Mouse (Mus musculus) macrophage (primary cell): ENCODE results near the gene Btbd7. TPM values are rescaled to one million over a fixed set of nuclear protein-coding genes. Genes with fewer than 3 reads are reported as not detected.

Experiments
- H3K27ac ChIP-seq: fragments of 350-480 bp; formaldehyde crosslinking; 2 replicates; pipeline ENCODE4 v1.9.0; 2021
- H3K36me3 ChIP-seq: fragments of 350-480 bp; formaldehyde crosslinking; 2 replicates; pipeline ENCODE4 v1.9.0; 2021; ENCODE audit errors: inconsistent target
- H3K4me3 ChIP-seq: fragments of 350-480 bp; formaldehyde crosslinking; 2 replicates; pipeline ENCODE4 v1.9.0; 2021; ENCODE audit errors: inconsistent target
- H3K79me2 ChIP-seq: fragments of 350-480 bp; formaldehyde crosslinking; 2 replicates; pipeline ENCODE4 v1.9.0; 2021; ENCODE audit errors: inconsistent target
- WGBS: methylation state at CpG from one replicate; pipeline ENCODE4 v1.1.7; 2026; ENCODE audit warnings: inconsistent platforms; ENCODE audit not compliant: missing documents; 5-methylcytosine and 5-hydroxymethylcytosine counted together
- polyA plus RNA-seq: library from polyadenylated mRNA; stranded (reverse); fragments of 250-400 nt; gene quantifications from 3 replicates; pipeline ENCODE4 v1.2.4, GENCODE M21; 2018; ENCODE audit warnings: inconsistent platforms

Btbd7 gene
- polyA plus RNA-seq, 1 experiment from 2014 or later: 8.2 TPM

DNA sequence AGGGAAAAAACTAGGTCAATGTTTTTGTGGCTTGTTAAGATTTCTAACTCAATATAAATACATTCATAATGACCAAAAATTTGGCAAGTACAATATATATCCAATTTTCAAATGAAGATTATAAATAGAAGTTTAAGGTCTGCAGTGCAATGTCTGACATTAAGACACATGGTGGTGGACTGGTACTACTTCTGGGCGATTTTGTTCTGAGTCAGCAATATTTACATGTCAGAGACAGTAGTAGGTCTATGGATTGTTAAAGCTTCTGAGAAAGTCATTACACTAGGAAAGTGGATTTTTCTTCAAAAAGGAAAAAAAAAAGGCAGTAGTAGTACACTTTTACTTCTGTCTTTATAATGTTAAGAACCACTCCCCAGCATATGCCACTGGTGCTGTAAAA is 46.4 kb downstream of the Btbd7 start:
- Histone ChIP-seq H3K4me3 (no peak overlapping the region), H3K79me2 (no peaks in the 10 kb centered on the region), H3K27ac (no peak overlapping the region), H3K36me3 (0 out of 2 replicates have a peak, but pooled peaks cover 7% of the 10 kb centered on the region)
- 89% methylated on average over 1 of the region's 1 CpGs for WGBS

DNA sequence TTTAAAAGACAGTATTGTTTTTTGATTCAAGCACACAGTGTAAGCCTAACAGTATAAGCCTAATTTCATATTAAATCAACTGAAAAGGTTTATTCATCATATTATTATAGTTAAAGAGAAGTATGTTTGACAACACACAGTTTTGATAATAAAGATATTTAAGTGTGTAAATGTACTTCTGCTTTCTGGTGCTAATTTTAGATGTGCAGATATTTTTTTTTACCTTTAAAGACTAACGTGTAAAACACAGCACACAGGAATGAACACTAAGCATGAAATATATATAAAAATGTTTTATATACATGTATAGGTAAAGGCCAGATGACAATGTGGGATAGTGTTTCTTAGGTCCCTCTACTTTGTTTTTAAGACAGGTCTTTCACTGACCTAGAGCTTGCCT is 51.2 kb downstream of the Btbd7 start:
- Histone ChIP-seq H3K79me2 (no peaks in the 10 kb centered on the region), H3K4me3 (no peak overlapping the region), H3K36me3 (no peaks in the 10 kb centered on the region), H3K27ac (no peak overlapping the region)
- 7% methylated on average over 1 of the region's 1 CpGs for WGBS

DNA sequence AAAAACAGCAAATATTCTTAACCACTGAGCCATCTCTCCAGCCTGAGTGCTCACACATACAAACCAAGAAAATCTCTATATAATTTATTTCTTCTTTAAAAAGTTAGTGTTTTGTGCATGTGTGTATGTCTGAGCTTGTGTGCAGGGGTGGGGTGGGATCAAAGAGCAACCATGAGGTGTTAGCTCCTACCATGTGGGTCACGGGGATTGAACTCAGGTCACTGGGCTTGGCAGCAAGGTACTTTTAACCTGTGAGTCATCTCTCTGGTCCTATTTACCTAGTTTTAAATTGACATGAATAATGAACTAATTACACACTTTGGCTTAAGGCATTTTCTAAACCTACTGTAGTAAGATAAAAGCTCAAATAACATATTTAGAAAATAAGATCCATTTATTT is 51.9 kb downstream of the Btbd7 start:
- no peak overlapping the region for H3K4me3 ChIP-seq
- H3K36me3 ChIP-seq: no peaks in the 10 kb centered on the region
- no peaks in the 10 kb centered on the region for H3K79me2 ChIP-seq
- H3K27ac ChIP-seq: no peak overlapping the region
- WGBS: 100% methylated on average over 1 of the region's 1 CpGs

DNA sequence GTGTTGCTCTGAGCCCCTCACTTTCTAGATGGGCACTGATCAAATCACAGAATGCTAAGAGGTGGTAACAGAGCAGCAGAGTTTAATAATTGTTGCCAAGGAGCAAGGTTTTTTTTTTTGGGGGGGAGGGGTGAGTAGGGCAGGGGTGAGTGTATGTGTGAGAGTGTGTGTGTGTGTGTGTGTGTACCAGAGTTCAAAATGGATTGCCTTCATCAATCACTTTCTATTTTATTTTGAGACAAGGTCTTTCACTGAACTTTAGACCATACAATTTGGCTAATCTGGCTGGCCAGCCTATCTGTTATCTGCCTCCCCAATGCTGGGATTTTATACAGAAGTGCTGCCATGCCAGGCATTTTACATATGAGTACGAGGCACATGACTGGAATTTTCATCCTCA is 63.4 kb downstream of the Btbd7 start:
- H3K79me2 ChIP-seq: no peaks in the 10 kb centered on the region
- H3K4me3 ChIP-seq: no peak overlapping the region
- H3K36me3 ChIP-seq: peaks cover 27% of the 10 kb centered on the region
- 88% methylated on average over 1 of the region's 1 CpGs for WGBS
- H3K27ac ChIP-seq: no peak overlapping the region

DNA sequence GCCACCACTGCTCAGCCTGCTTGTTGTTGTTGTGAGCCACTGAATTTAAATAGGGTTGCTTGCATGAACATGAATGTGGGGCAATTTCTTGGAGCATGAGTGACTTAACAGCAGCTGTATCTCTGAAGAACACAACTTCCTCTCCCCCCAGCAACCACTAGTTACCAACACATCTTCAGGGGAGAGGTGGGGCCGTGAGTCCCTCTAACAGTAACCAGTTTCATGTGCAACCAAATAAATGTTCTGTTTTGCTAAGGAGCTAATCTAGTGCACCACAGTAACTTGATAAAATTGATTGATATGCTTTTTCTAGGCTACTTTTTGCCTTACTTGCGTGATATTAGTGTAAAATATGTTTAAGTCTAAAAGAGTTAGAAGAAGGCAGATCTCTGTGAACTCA is 78.7 kb downstream of the Btbd7 start:
- Histone ChIP-seq H3K36me3 (0 out of 2 replicates have a peak, but pooled peaks cover 4% of the 10 kb centered on the region), H3K27ac (no peak overlapping the region), H3K4me3 (no peak overlapping the region), H3K79me2 (no peaks in the 10 kb centered on the region)
- 77% methylated on average over 2 of the region's 2 CpGs for WGBS

DNA sequence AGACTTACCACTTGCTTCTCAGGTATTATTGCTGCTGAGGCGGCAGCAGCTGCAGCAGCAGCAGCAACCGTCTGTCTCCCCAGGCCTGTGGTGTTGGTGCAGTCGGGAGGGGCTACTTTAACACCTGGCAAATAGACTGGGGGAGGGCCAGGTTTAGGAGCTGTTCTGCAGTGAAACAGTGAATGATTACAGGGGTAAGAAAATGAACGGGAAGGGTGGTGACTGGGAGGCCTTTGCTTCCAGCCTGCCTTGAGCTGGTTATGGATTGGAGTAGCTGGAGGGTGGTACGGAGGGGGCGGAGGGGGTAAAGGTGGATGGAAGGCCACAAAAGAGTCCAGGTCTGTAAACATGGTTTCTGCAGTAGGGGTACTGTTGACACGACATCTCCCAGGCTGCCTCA is 90.3 kb downstream of the Btbd7 start:
- Histone ChIP-seq H3K79me2 (no peaks in the 10 kb centered on the region), H3K36me3 (peaks cover 73% of the 10 kb centered on the region), H3K27ac (no peak overlapping the region), H3K4me3 (no peak overlapping the region)
- 95% methylated on average over 7 of the region's 7 CpGs for WGBS

DNA sequence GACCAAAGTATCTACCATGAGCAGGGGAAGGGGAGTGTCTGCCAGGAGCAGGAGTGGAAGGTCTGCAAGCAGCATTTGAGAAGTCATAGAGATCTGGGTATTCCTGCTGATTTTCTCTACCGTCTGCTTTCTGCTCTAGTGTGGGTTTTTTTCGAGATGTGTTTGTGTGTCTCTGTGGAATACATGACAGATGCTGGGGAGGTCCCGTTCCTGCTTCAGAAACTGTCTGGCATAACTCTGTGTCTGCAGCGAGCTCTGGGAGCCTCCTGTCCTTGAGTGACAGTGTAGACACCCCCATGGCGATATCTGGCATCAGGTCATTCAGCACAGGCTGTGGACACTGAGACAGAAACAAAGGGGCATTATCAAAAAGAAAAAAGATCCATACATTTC is 92.7 kb downstream of the Btbd7 start:
- Histone ChIP-seq H3K36me3 (peaks cover 52% of the 10 kb centered on the region), H3K27ac (no peak overlapping the region), H3K79me2 (no peaks in the 10 kb centered on the region), H3K4me3 (no peak overlapping the region)
- 94% methylated on average over 5 of the region's 5 CpGs for WGBS

DNA sequence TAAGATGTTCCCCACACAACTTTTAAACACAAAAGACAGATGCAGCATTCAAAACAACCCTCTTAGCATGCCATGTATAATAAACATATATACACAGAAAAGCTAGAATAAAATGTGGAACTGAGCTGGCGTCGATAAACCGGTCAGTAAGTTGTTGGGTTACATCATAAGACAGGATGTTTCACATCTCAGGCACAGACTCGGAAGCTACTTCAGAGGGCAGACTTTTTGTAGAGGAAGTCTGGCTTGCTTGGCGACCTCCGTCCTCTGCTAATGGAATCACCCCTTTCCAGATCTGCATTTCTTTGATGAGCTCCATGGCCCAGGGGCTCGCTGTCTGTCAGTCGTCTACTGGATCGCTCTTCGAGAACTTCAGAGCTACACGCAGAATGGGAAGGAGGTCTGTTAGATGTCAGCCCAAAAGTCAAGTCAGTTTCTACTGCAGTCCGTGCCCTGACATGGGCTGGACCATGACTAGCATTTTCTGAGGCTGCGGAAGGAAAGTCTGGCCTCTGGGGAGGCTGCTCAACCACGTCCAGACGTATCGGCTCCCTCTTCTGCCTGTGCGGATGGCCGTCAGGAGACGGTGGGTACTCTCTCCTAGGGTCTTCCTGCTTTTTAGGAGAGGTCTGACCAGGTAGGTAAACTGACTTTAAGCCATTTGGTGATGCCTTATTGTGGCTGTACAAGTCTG is 93.2 kb downstream of the Btbd7 start:
- peaks cover 47% of the 10 kb centered on the region for H3K36me3 ChIP-seq
- no peak overlapping the region for H3K27ac ChIP-seq
- no peak overlapping the region for H3K4me3 ChIP-seq

DNA sequence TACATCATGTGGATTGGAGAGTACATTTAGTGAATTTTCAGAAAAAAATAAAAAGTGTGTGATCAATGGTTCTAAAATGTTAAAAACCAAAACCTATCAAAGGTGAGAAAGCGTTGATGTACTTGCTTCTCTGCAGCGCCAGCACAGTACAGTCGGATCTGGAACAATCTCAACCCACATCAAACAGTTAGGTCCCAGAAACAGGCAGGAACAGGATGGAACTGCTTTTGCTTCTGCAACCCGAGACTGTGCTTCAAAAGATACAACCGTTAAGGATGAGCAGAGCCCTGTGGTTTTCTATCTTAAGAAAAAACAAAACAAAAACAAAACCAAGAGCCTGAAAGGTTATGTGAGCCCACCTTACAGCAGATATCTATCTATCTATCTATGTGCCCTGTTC is 95.4 kb downstream of the Btbd7 start:
- no peak overlapping the region for H3K4me3 ChIP-seq
- 94% methylated on average over 5 of the region's 5 CpGs for WGBS
- no peak overlapping the region for H3K27ac ChIP-seq
- H3K36me3 ChIP-seq: peaks cover 28% of the 10 kb centered on the region
- no peaks in the 10 kb centered on the region for H3K79me2 ChIP-seq

More for the DNA sequence above, 93.2 kb downstream of the Btbd7 start:
- H3K79me2 ChIP-seq: no peaks in the 10 kb centered on the region
- 71% methylated on average over 19 of the region's 19 CpGs for WGBS

DNA sequence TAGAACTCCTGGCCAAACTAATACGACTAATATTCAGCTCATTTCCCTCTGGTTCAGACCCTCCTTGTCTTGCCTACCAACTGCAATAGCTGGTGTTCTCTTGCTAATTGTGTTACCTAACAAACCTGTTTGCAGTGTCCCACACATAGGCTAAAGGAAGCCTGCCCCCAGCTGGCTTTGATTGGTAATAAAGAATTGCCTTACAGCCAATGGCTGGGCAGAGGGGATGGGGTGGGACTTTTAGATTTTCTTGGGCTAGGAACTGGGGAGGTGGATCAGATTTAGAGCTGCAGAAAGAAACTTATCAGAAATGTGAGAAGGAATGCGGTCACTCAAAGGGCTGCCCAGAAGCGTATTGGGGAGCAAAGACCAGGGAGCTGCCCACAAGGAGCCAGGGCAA is 98.8 kb downstream of the Btbd7 start:
- Histone ChIP-seq H3K27ac (no peak overlapping the region), H3K4me3 (no peak overlapping the region), H3K36me3 (peaks cover 20% of the 10 kb centered on the region; the same call in 1 of the 2 replicates), H3K79me2 (no peaks in the 10 kb centered on the region)
- 93% methylated on average over 3 of the region's 3 CpGs for WGBS

DNA sequence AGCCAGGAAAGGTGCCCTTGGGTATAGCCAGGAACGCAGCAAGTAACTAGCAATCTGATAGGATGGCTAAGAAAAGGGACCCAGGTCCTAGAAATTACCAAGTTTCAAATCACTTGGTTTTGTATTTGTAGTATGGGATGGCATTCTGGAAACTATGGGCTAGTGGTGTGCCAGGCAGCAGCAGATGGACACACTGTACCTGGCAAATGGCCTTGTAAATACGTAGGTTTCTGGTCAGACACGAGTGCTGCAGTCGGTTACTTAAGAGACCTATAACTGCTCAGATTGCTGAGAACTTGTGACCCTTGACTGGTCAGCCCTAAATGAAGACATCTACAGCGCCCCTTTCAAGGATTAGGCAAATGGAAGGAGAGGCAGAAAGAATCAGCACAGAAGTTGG is 100.1 kb downstream of the Btbd7 start:
- H3K36me3 ChIP-seq: peaks cover 31% of the 10 kb centered on the region; the same call in 1 of the 2 replicates
- no peak overlapping the region for H3K27ac ChIP-seq
- WGBS: 96% methylated on average over 5 of the region's 5 CpGs
- no peaks in the 10 kb centered on the region for H3K79me2 ChIP-seq
- no peak overlapping the region for H3K4me3 ChIP-seq

DNA sequence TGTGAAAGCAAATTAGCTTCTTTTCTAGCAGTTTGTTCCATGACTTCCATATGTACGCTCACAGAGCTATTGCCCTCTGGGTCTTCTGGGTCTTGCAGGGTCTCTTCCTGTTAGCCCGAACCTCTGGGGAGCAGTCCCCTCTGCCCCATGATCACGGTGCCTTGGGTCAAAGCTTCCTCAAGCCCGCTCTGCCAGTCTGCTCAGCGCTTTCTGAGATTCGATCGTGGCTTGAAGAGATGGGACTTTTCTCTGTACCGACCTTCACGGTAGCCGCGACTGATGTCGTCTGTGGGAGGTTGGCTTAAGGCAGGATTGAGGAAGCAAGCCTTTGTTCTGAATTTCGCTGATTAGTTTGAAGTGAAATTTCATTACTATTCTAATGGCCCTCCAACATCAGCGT is 102.2 kb downstream of the Btbd7 start:
- H3K36me3 ChIP-seq: peaks cover 53% of the 10 kb centered on the region
- WGBS: 92% methylated on average over 14 of the region's 14 CpGs

DNA sequence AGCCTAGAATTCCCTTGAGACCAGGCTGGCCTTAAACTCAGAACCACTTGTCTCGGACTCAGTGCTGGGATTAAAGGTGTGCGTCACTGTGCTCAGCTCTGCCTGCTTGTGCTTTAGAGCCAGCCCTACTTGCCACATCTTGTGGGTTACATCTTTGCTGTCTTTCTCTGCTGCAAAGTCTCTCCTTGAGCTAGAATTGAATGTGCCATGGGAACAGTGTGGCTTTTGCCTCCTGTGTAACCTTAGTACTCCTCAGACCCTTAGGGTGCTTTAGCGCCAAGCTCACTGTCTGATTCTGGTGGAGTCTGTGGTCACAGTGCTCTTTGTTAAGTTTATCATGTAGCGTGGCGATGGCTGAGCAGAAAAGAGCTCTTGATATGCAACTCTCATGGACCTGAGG is 105.6 kb downstream of the Btbd7 start:
- Histone ChIP-seq H3K4me3 (no peak overlapping the region), H3K36me3 (peaks cover 81% of the 10 kb centered on the region), H3K27ac (no peak overlapping the region), H3K79me2 (no peaks in the 10 kb centered on the region)
- 97% methylated on average over 5 of the region's 5 CpGs for WGBS

More for the DNA sequence above, 102.2 kb downstream of the Btbd7 start:
- H3K27ac ChIP-seq: no peak overlapping the region
- H3K79me2 ChIP-seq: no peaks in the 10 kb centered on the region
- no peak overlapping the region for H3K4me3 ChIP-seq

DNA sequence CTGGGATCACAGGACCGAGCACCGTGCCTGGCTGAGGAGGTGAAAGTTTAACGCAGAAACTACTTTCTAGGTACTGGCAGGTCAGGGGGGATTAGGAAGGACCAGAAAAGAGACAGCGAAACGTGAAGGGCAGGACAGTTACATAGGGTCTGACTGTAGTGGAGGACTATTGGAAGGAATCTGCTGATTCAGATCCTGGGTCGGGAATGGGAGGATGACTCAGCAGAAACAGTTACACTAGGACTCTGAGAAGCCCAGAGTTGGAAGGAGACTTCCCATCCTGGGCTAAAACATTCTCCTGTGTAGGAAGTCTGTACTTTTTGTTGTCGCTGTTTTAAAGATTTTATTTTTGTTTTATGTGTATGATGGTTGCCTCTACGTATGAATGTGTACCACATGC is 106.7 kb downstream of the Btbd7 start:
- 98% methylated on average over 8 of the region's 8 CpGs for WGBS
- Histone ChIP-seq H3K79me2 (no peaks in the 10 kb centered on the region), H3K36me3 (peaks cover 92% of the 10 kb centered on the region), H3K4me3 (no peak overlapping the region), H3K27ac (no peak overlapping the region)

DNA sequence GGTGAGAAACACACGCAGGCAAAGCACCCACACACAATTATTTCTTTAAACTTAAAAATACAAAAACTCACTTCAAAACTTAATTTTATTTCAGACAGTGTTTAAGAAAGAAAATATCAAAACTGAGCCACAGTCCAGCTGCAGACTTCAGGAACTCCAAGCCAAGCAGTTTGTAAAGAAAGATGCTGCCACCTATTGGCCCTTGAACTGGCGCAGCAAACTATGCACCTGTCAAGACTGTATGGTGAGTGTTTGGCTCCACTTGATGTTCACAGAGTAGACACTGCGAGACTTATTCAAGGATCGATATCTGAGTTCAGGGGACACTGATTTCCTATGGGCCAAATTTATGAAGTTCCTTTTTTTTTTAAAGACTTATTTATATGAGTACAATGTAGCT is 109.3 kb downstream of the Btbd7 start:
- Histone ChIP-seq H3K27ac (no peak overlapping the region), H3K36me3 (peaks cover 90% of the 10 kb centered on the region), H3K79me2 (no peaks in the 10 kb centered on the region), H3K4me3 (no peak overlapping the region)
- 100% methylated on average over 3 of the region's 4 CpGs for WGBS

DNA sequence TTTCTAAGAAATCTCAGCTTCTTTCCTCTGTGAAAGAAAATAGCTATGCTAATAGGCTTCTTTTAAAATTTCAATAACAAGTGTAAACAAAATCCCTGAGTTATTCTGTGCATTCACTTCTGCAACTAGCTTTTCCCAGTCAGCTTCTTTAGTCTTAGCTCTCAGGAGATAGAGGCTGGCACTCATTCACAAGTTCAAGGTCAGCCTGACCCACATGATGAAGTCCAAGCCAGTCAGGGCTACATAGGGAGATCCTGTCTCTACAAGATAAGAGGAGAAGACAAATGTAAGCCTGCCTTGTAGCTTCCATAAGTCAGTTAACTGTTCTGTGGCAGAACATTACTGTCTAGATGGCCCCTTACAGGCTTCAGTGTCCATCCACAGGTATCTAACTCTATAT is 114.6 kb downstream of the Btbd7 start:
- H3K79me2 ChIP-seq: peaks cover 33% of the 10 kb centered on the region
- H3K4me3 ChIP-seq: no peak overlapping the region
- H3K36me3 ChIP-seq: peaks cover 53% of the 10 kb centered on the region
- no peak overlapping the region for H3K27ac ChIP-seq
